Mouse (Mus musculus) testis, adult 2 months (tissue): ENCODE measurements around the gene B3galt4.

Experiments used
- CTCF ChIP-seq: fragments of 200-500 bp; IDR thresholded peaks from 2 replicates; pipeline ENCODE4 v1.5.1; 2012; ENCODE audit warnings: low read depth, mild to moderate bottlenecking, inconsistent platforms, low read length, moderate library complexity; ENCODE audit not compliant: control insufficient read depth, insufficient read depth, insufficient replicate concordance
- POLR2A ChIP-seq: fragments of 200-500 bp; IDR thresholded peaks from 2 replicates; pipeline ENCODE4 v1.6.1; 2012; ENCODE audit warnings: low read depth, mild to moderate bottlenecking, inconsistent platforms, low read length, moderate library complexity; ENCODE audit not compliant: control insufficient read depth

DNA sequence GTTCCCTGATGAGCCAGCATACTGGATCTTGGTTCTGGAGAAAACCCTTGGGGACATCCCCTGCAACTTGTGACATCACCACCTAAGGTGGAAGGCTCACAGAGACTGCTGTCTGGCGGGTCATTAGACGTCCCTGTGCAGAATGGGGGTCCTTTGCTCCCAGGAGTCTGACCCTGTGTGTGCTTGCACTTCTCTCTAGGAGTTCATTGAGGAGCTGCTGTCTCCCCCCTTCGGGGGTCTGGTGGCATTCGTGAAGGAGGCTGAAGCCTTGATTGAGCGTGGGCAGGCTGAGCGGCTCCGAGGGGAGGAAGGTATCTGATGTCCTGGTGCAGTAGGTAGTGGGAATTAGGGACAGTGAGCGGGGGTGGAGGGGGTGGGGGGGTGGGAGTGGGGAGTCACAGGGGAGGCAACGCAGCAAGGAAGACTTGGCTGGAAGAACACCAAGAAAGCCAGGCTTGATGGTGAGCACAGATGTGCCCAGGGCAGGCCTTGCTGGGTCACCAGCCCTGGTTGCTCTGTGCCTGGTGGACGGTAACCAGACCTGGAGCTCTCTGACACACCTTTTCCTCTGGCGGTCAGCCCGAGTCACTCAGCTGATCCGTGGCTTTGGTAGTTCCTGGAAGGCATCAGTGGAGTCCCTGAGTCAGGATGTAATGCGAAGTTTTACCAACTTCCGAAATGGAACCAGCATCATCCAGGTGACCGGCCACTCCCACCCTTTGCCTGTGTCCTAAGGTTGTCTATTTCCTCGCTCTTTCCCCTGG is 14.0 kb upstream of the B3galt4 start:
- TF ChIP-seq CTCF, result no peak
- no peak for TF ChIP-seq POLR2A
